Mouse (Mus musculus) CH12.LX (cell line): ENCODE results near the gene Ptpn6. TPM values are rescaled to one million over a fixed set of nuclear protein-coding genes. Genes with fewer than 3 reads are reported as not detected.

Experiments
- DNase-seq: peaks from one replicate; pipeline ENCODE4 v3.0.0-alpha.2; 2013; ENCODE audit errors: extremely low read depth
- H3K27ac ChIP-seq: 2 replicates; pipeline ENCODE4 v1.5.1; 2012; ENCODE audit warnings: low read depth, mild to moderate bottlenecking, control low read depth, moderate library complexity; ENCODE audit not compliant: insufficient read depth
- H3K27me3 ChIP-seq: replicated peaks from 2 replicates; pipeline ENCODE3; 2012; ENCODE audit warnings: inconsistent platforms
- H3K36me3 ChIP-seq, 2 experiments: replicated peaks in 1 of 2; 2 replicates each; pipeline versions ENCODE3 to v1.6.1; 2012; ENCODE audit warnings: inconsistent platforms in 1 of 2, low read length in 1 of 2, mild to moderate bottlenecking in 1 of 2, mixed read lengths in 1 of 2, moderate library complexity in 1 of 2; ENCODE audit not compliant: control insufficient read depth in 1 of 2, insufficient read depth in 1 of 2
- H3K4me1 ChIP-seq, 2 experiments: 2 replicates each; pipeline ENCODE4 v1.6.1; 2012; ENCODE audit warnings: inconsistent platforms in 1 of 2, moderate library complexity in 1 of 2; ENCODE audit not compliant: insufficient read depth in 2 of 2, control insufficient read depth in 1 of 2
- H3K4me2 ChIP-seq: 2 replicates; pipeline ENCODE4 v1.6.1; 2012; ENCODE audit warnings: low read depth, mild to moderate bottlenecking, control low read depth; ENCODE audit not compliant: poor library complexity, insufficient read depth, severe bottlenecking
- H3K4me3 ChIP-seq, 3 experiments: fragments of 150-350 bp in 1 of 3; sonication (generic) in 1 of 3; replicated peaks in 1 of 3; 2 replicates each; pipeline versions ENCODE3 to v1.5.1; 2011 to 2012; ENCODE audit warnings: low read depth in 2 of 3, low read length in 2 of 3, mild to moderate bottlenecking in 2 of 3, moderate library complexity in 2 of 3, control low read depth in 1 of 3, improper control_type of control experiment in 1 of 3, inconsistent platforms in 1 of 3, mixed read lengths in 1 of 3; ENCODE audit not compliant: poor library complexity in 1 of 3
- H3K79me2 ChIP-seq: replicated peaks from 2 replicates; pipeline ENCODE4 v1.6.1; 2012; ENCODE audit warnings: mild to moderate bottlenecking, moderate library complexity; ENCODE audit not compliant: control insufficient read depth, poor library complexity, insufficient read depth, severe bottlenecking; ENCODE audit errors: extremely low read depth
- H3K9ac ChIP-seq: 2 replicates; pipeline ENCODE4 v1.6.1; 2012; ENCODE audit warnings: low read depth, mild to moderate bottlenecking, control low read depth, moderate library complexity; ENCODE audit not compliant: insufficient read depth
- H3K9me3 ChIP-seq: replicated peaks from 2 replicates; pipeline ENCODE3; 2012; ENCODE audit warnings: low read length, inconsistent platforms, mixed read lengths
- BHLHE40 ChIP-seq: IDR thresholded peaks from 2 replicates; pipeline ENCODE4 v1.6.1; 2011; ENCODE audit warnings: mild to moderate bottlenecking, low read depth, low read length, improper control_type of control experiment
- CHD1 ChIP-seq: IDR thresholded peaks from 2 replicates; pipeline ENCODE4 v1.6.1; 2012; ENCODE audit warnings: low read depth, low read length, improper control_type of control experiment, inconsistent platforms
- CTCF ChIP-seq, 2 experiments: IDR thresholded peaks in 1 of 2; conservative IDR thresholded peaks in 1 of 2; 2 replicates each; pipeline ENCODE4 v1.5.1; 2011 to 2012; ENCODE audit warnings: low read depth in 2 of 2, low read length in 2 of 2, improper control_type of control experiment in 1 of 2, inconsistent platforms in 1 of 2, mild to moderate bottlenecking in 1 of 2, moderate library complexity in 1 of 2
- ELF1 ChIP-seq: IDR thresholded peaks from 2 replicates; pipeline ENCODE4 v1.6.1; 2014; ENCODE audit warnings: low read depth, mild to moderate bottlenecking, inconsistent platforms, low read length, improper control_type of control experiment
- EP300 ChIP-seq: IDR thresholded peaks from 2 replicates; pipeline ENCODE4 v1.6.1; 2011; ENCODE audit warnings: low read length, improper control_type of control experiment
- GABPA ChIP-seq: IDR thresholded peaks from 2 replicates; pipeline ENCODE4 v1.6.1; 2012; ENCODE audit warnings: low read depth, low read length, improper control_type of control experiment, inconsistent platforms; ENCODE audit not compliant: insufficient replicate concordance
- HCFC1 ChIP-seq: IDR thresholded peaks from 2 replicates; pipeline ENCODE4 v1.6.1; 2012; ENCODE audit warnings: low read depth, mild to moderate bottlenecking, inconsistent platforms, low read length, improper control_type of control experiment
- IRF4 ChIP-seq: IDR thresholded peaks from 2 replicates; pipeline ENCODE4 v1.6.1; 2014; ENCODE audit warnings: low read depth, mild to moderate bottlenecking, inconsistent platforms, low read length, improper control_type of control experiment
- JUN ChIP-seq: IDR thresholded peaks from 2 replicates; pipeline ENCODE4 v1.6.1; 2011; ENCODE audit warnings: low read depth, mild to moderate bottlenecking, low read length, improper control_type of control experiment, moderate library complexity; ENCODE audit not compliant: insufficient read depth
- KAT2A ChIP-seq: IDR thresholded peaks from 2 replicates; pipeline ENCODE4 v1.6.1; 2012; ENCODE audit warnings: low read length, improper control_type of control experiment, inconsistent platforms; ENCODE audit not compliant: insufficient replicate concordance
- MXI1 ChIP-seq: IDR thresholded peaks from 2 replicates; pipeline ENCODE4 v1.6.1; 2011; ENCODE audit warnings: mild to moderate bottlenecking, low read depth, low read length, improper control_type of control experiment
- MYC ChIP-seq: IDR thresholded peaks from 2 replicates; pipeline ENCODE4 v1.6.1; 2011; ENCODE audit warnings: low read depth, mild to moderate bottlenecking, improper control_type of control experiment, low read length
- NELFE ChIP-seq: IDR thresholded peaks from 2 replicates; pipeline ENCODE4 v1.6.1; 2011; ENCODE audit warnings: low read depth, low read length, improper control_type of control experiment
- RAD21 ChIP-seq: IDR thresholded peaks from 2 replicates; pipeline ENCODE4 v1.6.1; 2011; ENCODE audit warnings: low read depth, mild to moderate bottlenecking, low read length, improper control_type of control experiment, moderate library complexity
- SMC3 ChIP-seq: IDR thresholded peaks from 2 replicates; pipeline ENCODE4 v1.6.1; 2011; ENCODE audit warnings: low read depth, low read length, improper control_type of control experiment
- TBP ChIP-seq: conservative IDR thresholded peaks from 2 replicates; pipeline ENCODE4 v1.6.1; 2011; ENCODE audit warnings: low read depth, low read length, improper control_type of control experiment
- TCF12 ChIP-seq: IDR thresholded peaks from 2 replicates; pipeline ENCODE4 v1.6.1; 2014; ENCODE audit warnings: low read depth, mild to moderate bottlenecking, inconsistent platforms, low read length, improper control_type of control experiment
- UBTF ChIP-seq: IDR thresholded peaks from 2 replicates; pipeline ENCODE4 v1.6.1; 2012; ENCODE audit warnings: low read depth, mild to moderate bottlenecking, inconsistent platforms, low read length, improper control_type of control experiment, moderate library complexity
- USF1 ChIP-seq: IDR thresholded peaks from 2 replicates; pipeline ENCODE4 v1.6.1; 2014; ENCODE audit warnings: low read depth, mild to moderate bottlenecking, inconsistent platforms, low read length, improper control_type of control experiment
- USF2 ChIP-seq: conservative IDR thresholded peaks from 2 replicates; pipeline ENCODE4 v1.6.1; 2011; ENCODE audit warnings: low read depth, low read length, improper control_type of control experiment
- ZKSCAN1 ChIP-seq: IDR thresholded peaks from 2 replicates; pipeline ENCODE4 v1.6.1; 2012; ENCODE audit warnings: low read depth, inconsistent platforms, low read length, improper control_type of control experiment, borderline replicate concordance
- dilution Hi-C: fragments of 300-500 bp; cut with MboI; formaldehyde crosslinking; loops from 2 replicates; pipeline ENCODE4 v1.14.3; 2020; ENCODE audit warnings: low sequenced_read_pairs; ENCODE audit not compliant: extremely low pct_unique_long_range_greater_than_20kb, extremely low pct_ligation_motif_present
- in situ Hi-C: fragments of 300-500 bp; cut with MboI; formaldehyde crosslinking; loops from 3 replicates; pipeline ENCODE4 v1.14.3; 2019; ENCODE audit warnings: low sequenced_read_pairs, low pct_ligation_motif_present, low pct_unique_long_range_greater_than_20kb, mixed read lengths
- polyA plus RNA-seq: library from polyadenylated mRNA; unstranded; fragments of >175 nt; gene quantifications from 2 replicates; pipeline ENCODE4 v1.2.1, GENCODE M21; 2012; ENCODE audit warnings: low read depth; ENCODE audit not compliant: insufficient read length
- total RNA-seq, 2 experiments: library from RNA; depleted of rRNA; stranded (reverse); fragments of 300-350 nt in 1 of 2; fragments of >200 nt in 1 of 2; gene quantifications; 2 replicates each; pipeline ENCODE4 v1.2.3; 2012 to 2014

Ptpn6 gene
- total and polyA plus RNA-seq, 3 experiments, result 247 to 585 (median 300) TPM

GRCm38 (mm10) chr6:124674591-124674990 is 63.9 kb downstream of the Ptpn6 start:
- peaks cover 8% of the 10 kb centered on the region; the same call in 1 of the 2 replicates for H3K79me2 ChIP-seq
- H3K9me3 ChIP-seq, result no peaks in the 10 kb centered on the region
- H3K27ac ChIP-seq, result no peak overlapping the region
- no peaks in the 10 kb centered on the region for H3K27me3 ChIP-seq
- no peak overlapping the region for H3K4me3 ChIP-seq
- H3K36me3 ChIP-seq, result peaks cover 15 to 78% of the 10 kb centered on the region in 2 experiments
- H3K9ac ChIP-seq, result no peak overlapping the region
- in situ Hi-C loops, result no loop called here
- dilution Hi-C loops, result no loop called here
- peaks cover 2 to 8% of the 10 kb centered on the region in 2 experiments; a peak in 2 of 4 replicates for H3K4me1 ChIP-seq
- H3K4me2 ChIP-seq, result no peak overlapping the region
- no peak for DNase-seq
- no peak for TF ChIP-seq GABPA
- no peak for TF ChIP-seq MYC
- TF ChIP-seq EP300, result no peak
- no peak for TF ChIP-seq MXI1
- TF ChIP-seq HCFC1, result no peak
- TF ChIP-seq ELF1, result no peak
- TF ChIP-seq KAT2A, result no peak
- no peak for TF ChIP-seq TBP
- TF ChIP-seq RAD21, result no peak
- no peak for TF ChIP-seq IRF4
- no peak for TF ChIP-seq ZKSCAN1
- TF ChIP-seq USF2, result no peak
- TF ChIP-seq USF1, result no peak
- TF ChIP-seq, all 38 proteins: peak for 0

- Histone ChIP-seq H3K27me3 (no peaks in the 10 kb centered on the region), H3K4me3 (no peak overlapping the region), H3K79me2 (peaks cover 12% of the 10 kb centered on the region; the same call in 1 of the 2 replicates)
- TF ChIP-seq ELF1, result no peak
- TF ChIP-seq, all 38 proteins: peak for 0
- Histone ChIP-seq H3K9ac (no peak overlapping the region), H3K4me1 (peaks cover 2 to 11% of the 10 kb centered on the region in 2 experiments; a peak in 2 of 4 replicates), H3K36me3 (peaks cover 15 to 77% of the 10 kb centered on the region in 2 experiments), H3K4me2 (no peak overlapping the region), H3K27ac (no peak overlapping the region), H3K9me3 (no peaks in the 10 kb centered on the region)
- dilution Hi-C loops, result no loop called here
- DNase-seq, result no peak
- in situ Hi-C loops, result no loop called here
Observed at GRCm38 (mm10) chr6:124673619-124674018, 64.9 kb downstream of the Ptpn6 start.

- no peak overlapping the region for H3K4me3 ChIP-seq
- peaks cover 12% of the 10 kb centered on the region; the same call in 1 of the 2 replicates for H3K79me2 ChIP-seq
- H3K36me3 ChIP-seq, result peaks cover 15 to 80% of the 10 kb centered on the region in 2 experiments
- no peak for TF ChIP-seq CHD1
- TF ChIP-seq USF1, result no peak
- TF ChIP-seq KAT2A, result no peak
- no peak for TF ChIP-seq SMC3
- no peak for TF ChIP-seq TCF12
- no peak for TF ChIP-seq CTCF (conservative IDR thresholded peaks at IDR 0.05 in 1 of 2, IDR thresholded peaks at IDR 0.05 in 1 of 2; ENCODE audit: low read depth in 2 of 2, low read length in 2 of 2)
- TF ChIP-seq EP300, result no peak
- no peak for TF ChIP-seq UBTF
- TF ChIP-seq BHLHE40, result no peak
- no peak for TF ChIP-seq ZKSCAN1
- no peak for TF ChIP-seq JUN
- TF ChIP-seq NELFE, result no peak
- TF ChIP-seq ELF1, result no peak
- in situ Hi-C loops, result no loop called here
- dilution Hi-C loops, result no loop called here
- peaks cover 2 to 11% of the 10 kb centered on the region in 2 experiments; a peak in 2 of 4 replicates for H3K4me1 ChIP-seq
- H3K4me2 ChIP-seq, result no peak overlapping the region
- H3K27me3 ChIP-seq, result no peaks in the 10 kb centered on the region
- DNase-seq, result no peak
- H3K9ac ChIP-seq, result no peak overlapping the region
- no peak overlapping the region for H3K27ac ChIP-seq
- no peaks in the 10 kb centered on the region for H3K9me3 ChIP-seq
Observed at GRCm38 (mm10) chr6:124672100-124672499, 66.4 kb downstream of the Ptpn6 start.
